Mouse (Mus musculus) hindbrain, embryonic 11.5 days (tissue): ENCODE measurements around the gene Slc12a8. TPM values are rescaled to one million over a fixed set of nuclear protein-coding genes. Genes with fewer than 3 reads are reported as not detected.

ENCODE experiments used
- ATAC-seq: fragments of 200-750 bp; cut with Nextera tagmentation; 2 replicates; pipeline ENCODE4 v1.8.0; 2017; ENCODE audit warnings: mild to moderate bottlenecking, moderate TSS enrichment, moderate library complexity; ENCODE audit not compliant: low FRiP score
- DNase-seq: peaks from one replicate; pipeline ENCODE4 v3.0.0-alpha.2; 2015; ENCODE audit warnings: low spot score
- H3K27ac ChIP-seq: fragments of 300-500 bp; sonication (generic); 2 replicates; pipeline ENCODE4 v1.5.1; 2014; ENCODE audit warnings: mild to moderate bottlenecking, low read depth, low read length
- H3K27me3 ChIP-seq: fragments of 300-500 bp; sonication (generic); 2 replicates; pipeline ENCODE4 v1.6.1; 2014; ENCODE audit warnings: mild to moderate bottlenecking, low read length, moderate library complexity, mixed read lengths; ENCODE audit not compliant: control insufficient read depth, insufficient read depth
- H3K36me3 ChIP-seq: fragments of 300-500 bp; sonication (generic); 2 replicates; pipeline ENCODE4 v1.6.1; 2014; ENCODE audit warnings: mild to moderate bottlenecking, low read length, moderate library complexity, mixed read lengths; ENCODE audit not compliant: control insufficient read depth, insufficient read depth
- H3K4me1 ChIP-seq: fragments of 300-500 bp; sonication (generic); replicated peaks from 2 replicates; pipeline ENCODE4 v1.6.1; 2014; ENCODE audit warnings: low read length, mixed read lengths; ENCODE audit not compliant: control insufficient read depth, insufficient read depth
- H3K4me2 ChIP-seq: fragments of 300-500 bp; sonication (generic); replicated peaks from 2 replicates; pipeline ENCODE4 v1.6.1; 2014; ENCODE audit warnings: mild to moderate bottlenecking, low read depth, low read length
- H3K4me3 ChIP-seq: fragments of 300-500 bp; sonication (generic); 2 replicates; pipeline ENCODE4 v1.5.1; 2014; ENCODE audit warnings: low read depth, low read length
- H3K9ac ChIP-seq: fragments of 300-500 bp; sonication (generic); 2 replicates; pipeline ENCODE4 v1.6.1; 2014; ENCODE audit warnings: low read depth, low read length
- H3K9me3 ChIP-seq: fragments of 300-500 bp; sonication (generic); 2 replicates; pipeline ENCODE4 v1.6.1; 2016; ENCODE audit warnings: low read length; ENCODE audit not compliant: control insufficient read depth
- WGBS: fragments of 180-500 bp; shearing (Covaris S2); extraction: QIAGEN DNeasy Blood & Tissue Kit; methylation state at CpG from one replicate; pipeline ENCODE4 v1.1.7; 2014; 5-methylcytosine and 5-hydroxymethylcytosine counted together
- polyA plus RNA-seq: library from polyadenylated mRNA; unstranded; fragments of >200 nt; fragmentation: Nextera tagmentation; extraction: Ambion mirVana; gene quantifications from 2 replicates; pipeline ENCODE4 v1.2.1, GENCODE M21; 2014

The Slc12a8 gene
- polyA plus RNA-seq, 1 experiment from 2014 or later = 1.2 TPM

DNA sequence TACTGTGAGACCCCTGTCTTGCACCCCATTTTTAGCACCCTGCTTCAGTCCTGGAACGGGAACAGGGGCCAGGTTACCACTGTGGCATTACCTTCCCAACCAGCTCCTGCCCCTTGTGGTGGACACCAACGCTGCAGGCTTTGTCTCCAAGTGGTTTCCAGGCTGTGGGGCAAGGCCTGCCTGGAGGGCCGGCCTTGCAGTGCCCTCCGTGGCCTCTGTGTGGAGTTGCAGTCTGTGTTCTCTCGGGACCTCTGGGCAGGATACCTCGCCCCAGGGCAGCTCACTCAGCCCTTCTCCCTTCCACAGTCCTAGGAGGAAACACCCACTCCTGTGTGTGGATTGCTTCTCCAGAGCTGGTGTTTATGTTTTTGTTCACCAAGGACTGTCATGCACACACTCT, 43.2 kb downstream of the Slc12a8 start:
- ATAC-seq (peak; percentile 94), DNase-seq (peak; percentile 89)
- 0% methylated on average over 6 of the region's 6 CpGs for WGBS
- peaks cover 2% of the 10 kb centered on the region; the same call in 1 of the 2 replicates for H3K4me1 ChIP-seq
- 0 out of 2 replicates have a peak overlapping the region, but pooled peaks have one; percentile 16 for H3K9ac ChIP-seq
- H3K4me2 ChIP-seq = no peak overlapping the region
- no peaks in the 10 kb centered on the region for H3K27me3 ChIP-seq
- H3K9me3 ChIP-seq = no peaks in the 10 kb centered on the region
- no peak overlapping the region for H3K4me3 ChIP-seq
- 0 out of 2 replicates have a peak overlapping the region, but pooled peaks have one; percentile 24 for H3K27ac ChIP-seq
- H3K36me3 ChIP-seq = no peaks in the 10 kb centered on the region

DNA sequence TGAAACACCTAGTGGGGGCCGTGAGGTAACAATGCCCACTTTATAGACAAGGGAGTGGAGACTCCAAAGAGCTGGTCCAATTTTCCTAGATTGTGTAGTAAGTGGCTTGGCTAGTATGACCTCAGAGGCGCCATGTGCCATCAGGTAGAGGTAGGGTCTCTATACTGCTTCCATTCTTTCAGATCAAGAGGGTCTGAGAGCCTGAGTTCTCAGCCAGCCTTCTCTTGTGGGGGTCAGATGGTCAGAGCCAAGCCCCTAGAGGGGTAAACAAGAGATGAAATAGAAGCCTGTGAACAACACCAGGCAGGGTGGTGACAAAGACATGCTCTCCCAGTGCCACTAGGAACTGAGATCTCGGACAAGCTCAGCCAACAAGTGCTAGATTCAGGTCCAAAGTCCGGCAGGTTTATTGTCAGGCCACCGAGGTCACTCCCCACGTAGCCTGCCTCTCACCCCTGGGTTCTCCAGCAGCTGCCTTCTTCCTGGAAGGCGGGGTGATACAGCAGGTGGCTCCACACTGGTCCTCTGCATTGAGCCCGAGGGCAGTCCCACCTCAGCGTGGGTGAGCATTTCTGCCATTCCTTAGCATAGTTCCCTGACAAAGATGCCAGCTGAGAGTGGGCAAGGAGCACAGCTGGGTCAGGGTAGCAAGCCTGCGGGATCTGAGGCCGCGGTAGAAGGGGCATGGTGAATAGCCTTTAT, 44.3 kb downstream of the Slc12a8 start:
- Histone ChIP-seq H3K4me3 (no peak overlapping the region), H3K4me1 (peaks cover 2% of the 10 kb centered on the region; the same call in 1 of the 2 replicates), H3K9me3 (no peaks in the 10 kb centered on the region), H3K27me3 (no peaks in the 10 kb centered on the region), H3K4me2 (no peak overlapping the region), H3K36me3 (no peaks in the 10 kb centered on the region), H3K27ac (no peak overlapping the region), H3K9ac (no peak overlapping the region)
- DNase-seq (no peak), ATAC-seq (no peak)
- WGBS = 82% methylated on average over 12 of the region's 12 CpGs

DNA sequence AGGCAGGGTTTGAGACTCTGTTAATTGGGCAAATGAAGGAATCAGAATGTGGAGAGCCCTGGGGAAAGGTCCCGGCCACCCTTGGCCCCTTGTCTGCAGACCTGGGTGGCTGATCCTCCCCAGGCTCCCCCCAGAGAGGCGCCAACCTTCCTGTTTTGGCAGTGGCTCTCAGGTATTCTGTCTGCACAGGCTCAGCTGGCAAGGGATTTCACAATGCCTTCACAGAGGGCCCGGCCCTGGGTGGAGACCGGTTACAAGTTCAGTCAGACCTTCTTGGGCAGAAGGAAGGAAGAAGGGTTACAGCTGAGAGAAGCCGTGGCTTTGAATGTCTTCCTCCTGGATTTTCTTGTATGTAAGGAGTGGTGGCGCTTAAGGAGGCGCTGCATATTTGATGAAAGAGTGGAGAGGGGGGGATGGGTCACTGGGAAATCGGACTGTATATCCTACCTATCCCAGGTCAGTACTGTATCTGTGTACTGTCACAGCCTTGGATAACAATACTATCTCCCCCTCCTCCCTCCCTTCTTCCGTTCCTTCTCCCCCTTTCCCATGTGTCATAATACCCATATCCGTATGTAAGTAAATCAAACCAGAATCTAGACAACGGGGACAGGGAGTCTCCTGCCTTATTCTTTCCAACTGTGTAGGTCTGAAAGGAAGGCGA, 45.9 kb downstream of the Slc12a8 start:
- Histone ChIP-seq H3K9me3 (no peaks in the 10 kb centered on the region), H3K9ac (no peak overlapping the region), H3K36me3 (no peaks in the 10 kb centered on the region), H3K4me1 (peaks cover 2% of the 10 kb centered on the region; the same call in 1 of the 2 replicates), H3K27ac (no peak overlapping the region), H3K4me3 (no peak overlapping the region), H3K27me3 (no peaks in the 10 kb centered on the region), H3K4me2 (no peak overlapping the region)
- ATAC-seq = no peak
- no peak for DNase-seq
- 81% methylated on average over 12 of the region's 12 CpGs for WGBS

DNA sequence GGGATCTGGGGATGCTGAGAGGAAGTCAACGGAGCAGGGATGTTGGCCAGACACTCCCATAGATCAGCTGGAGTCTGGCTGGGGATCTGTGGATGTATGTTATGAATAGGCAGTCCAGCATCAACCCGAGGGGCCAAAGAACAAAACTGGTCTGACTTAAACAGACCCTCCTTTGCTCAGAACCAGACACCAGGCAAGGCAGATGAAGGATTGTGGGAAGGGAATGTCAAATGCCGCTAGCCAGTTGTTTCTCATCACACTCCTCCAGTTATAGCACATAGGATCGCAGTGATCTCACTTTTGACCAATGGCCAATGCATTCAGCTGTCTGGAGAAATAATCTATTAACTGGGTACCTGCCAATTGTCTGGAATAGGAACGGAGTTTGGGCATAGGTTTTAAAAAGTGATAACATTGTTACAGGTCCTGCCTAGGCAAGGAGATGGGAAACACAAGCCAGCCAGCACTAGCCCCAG, 46.4 kb downstream of the Slc12a8 start:
- WGBS = 79% methylated on average over 5 of the region's 5 CpGs
- DNase-seq (no peak), ATAC-seq (no peak)
- H3K9ac ChIP-seq = no peak overlapping the region
- H3K4me3 ChIP-seq = no peak overlapping the region
- no peak overlapping the region for H3K27ac ChIP-seq
- H3K36me3 ChIP-seq = no peaks in the 10 kb centered on the region
- no peaks in the 10 kb centered on the region for H3K9me3 ChIP-seq
- no peaks in the 10 kb centered on the region for H3K27me3 ChIP-seq
- H3K4me2 ChIP-seq = no peak overlapping the region
- peaks cover 2% of the 10 kb centered on the region; the same call in 1 of the 2 replicates for H3K4me1 ChIP-seq

DNA sequence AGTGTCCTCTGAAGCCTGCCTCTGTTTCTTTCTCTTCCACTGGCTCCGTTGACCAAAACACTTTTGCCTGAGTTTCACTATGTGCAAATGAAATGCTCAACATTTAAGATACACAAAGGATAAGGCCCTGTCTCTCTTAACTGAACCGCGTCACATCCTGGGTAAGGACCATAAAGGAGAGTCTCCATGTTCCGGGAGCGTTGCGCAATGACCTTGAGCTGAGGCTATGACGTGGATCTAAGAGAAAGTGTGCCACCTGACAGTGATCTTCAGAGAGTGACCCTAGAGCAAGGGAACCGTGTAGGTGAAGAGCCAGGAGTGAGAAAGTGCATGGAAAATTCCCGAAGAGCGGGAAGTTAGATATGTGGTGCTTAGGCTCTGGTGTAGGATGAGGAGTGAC, 49.3 kb downstream of the Slc12a8 start:
- H3K4me1 ChIP-seq = no peaks in the 10 kb centered on the region
- ATAC-seq = no peak
- no peaks in the 10 kb centered on the region for H3K27me3 ChIP-seq
- H3K27ac ChIP-seq = no peak overlapping the region
- no peaks in the 10 kb centered on the region for H3K9me3 ChIP-seq
- no peak overlapping the region for H3K4me2 ChIP-seq
- no peaks in the 10 kb centered on the region for H3K36me3 ChIP-seq
- H3K4me3 ChIP-seq = no peak overlapping the region
- no peak overlapping the region for H3K9ac ChIP-seq
- 90% methylated on average over 10 of the region's 10 CpGs for WGBS
- DNase-seq = no peak

DNA sequence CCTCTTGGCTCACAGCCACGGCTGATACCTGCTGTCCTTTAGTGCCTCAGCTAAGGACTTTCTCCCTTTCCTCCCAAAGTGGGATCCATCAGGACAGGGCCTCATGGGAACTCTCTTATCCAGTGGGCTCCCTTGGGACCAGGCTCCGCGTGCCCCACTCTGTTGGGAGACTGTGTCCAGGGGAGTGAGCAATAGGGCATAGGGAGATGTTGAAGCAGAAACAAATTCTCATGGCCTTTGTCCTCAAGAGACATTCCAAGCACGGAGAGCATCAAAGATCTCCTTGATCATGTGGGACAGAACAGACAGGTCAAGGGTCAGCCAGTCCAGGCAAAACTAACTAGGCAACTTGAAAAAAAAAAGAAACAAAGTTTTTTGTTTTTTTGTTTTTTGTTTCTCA, 50.6 kb downstream of the Slc12a8 start:
- WGBS = 56% methylated on average over 4 of the region's 4 CpGs
- H3K4me2 ChIP-seq = no peak overlapping the region
- H3K4me1 ChIP-seq = no peaks in the 10 kb centered on the region
- no peak overlapping the region for H3K9ac ChIP-seq
- ATAC-seq = no peak
- no peak overlapping the region for H3K27ac ChIP-seq
- H3K4me3 ChIP-seq = no peak overlapping the region
- H3K9me3 ChIP-seq = no peaks in the 10 kb centered on the region
- no peaks in the 10 kb centered on the region for H3K36me3 ChIP-seq
- DNase-seq = no peak
- H3K27me3 ChIP-seq = no peaks in the 10 kb centered on the region

DNA sequence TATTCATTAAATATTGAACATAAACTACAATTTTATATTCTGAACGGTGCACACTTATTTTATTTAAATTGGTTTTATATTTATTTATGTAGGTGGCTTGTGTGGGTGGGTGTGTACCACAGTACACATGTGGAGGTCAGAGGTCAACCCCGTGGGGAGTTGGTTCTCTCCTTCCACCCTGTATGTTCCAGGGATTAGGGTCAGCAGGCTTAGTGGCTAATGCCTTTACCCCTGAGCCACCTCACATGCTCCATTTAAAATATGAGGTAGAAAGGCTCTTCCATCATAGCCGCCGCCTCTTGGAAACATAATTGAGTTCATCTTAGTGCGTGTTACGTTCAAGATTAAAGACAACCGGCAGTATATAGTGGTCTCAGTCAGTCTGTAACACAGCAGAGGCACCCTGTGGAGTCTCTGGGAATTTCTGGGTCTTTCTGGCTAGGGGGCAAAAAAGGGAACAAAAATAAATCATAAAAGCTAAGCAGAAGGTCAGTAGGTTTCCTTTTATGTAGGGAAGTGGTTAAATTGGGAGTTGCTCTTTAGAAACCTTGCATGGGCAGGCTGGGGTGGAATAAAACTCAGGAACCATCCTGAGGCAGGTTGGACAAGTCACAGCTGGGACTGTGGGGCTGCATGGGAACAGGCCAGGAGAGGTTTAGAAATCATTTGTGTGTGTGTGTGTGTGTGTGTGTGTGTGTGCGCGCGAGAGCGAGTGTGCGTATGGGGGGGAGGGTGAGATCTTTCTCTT, 51.3 kb downstream of the Slc12a8 start:
- no peaks in the 10 kb centered on the region for H3K27me3 ChIP-seq
- no peak overlapping the region for H3K27ac ChIP-seq
- no peak overlapping the region for H3K9ac ChIP-seq
- WGBS = 80% methylated on average over 12 of the region's 12 CpGs
- H3K36me3 ChIP-seq = no peaks in the 10 kb centered on the region
- no peaks in the 10 kb centered on the region for H3K4me1 ChIP-seq
- H3K4me3 ChIP-seq = no peak overlapping the region
- no peak overlapping the region for H3K4me2 ChIP-seq
- no peaks in the 10 kb centered on the region for H3K9me3 ChIP-seq
- no peak for ATAC-seq
- DNase-seq = no peak

DNA sequence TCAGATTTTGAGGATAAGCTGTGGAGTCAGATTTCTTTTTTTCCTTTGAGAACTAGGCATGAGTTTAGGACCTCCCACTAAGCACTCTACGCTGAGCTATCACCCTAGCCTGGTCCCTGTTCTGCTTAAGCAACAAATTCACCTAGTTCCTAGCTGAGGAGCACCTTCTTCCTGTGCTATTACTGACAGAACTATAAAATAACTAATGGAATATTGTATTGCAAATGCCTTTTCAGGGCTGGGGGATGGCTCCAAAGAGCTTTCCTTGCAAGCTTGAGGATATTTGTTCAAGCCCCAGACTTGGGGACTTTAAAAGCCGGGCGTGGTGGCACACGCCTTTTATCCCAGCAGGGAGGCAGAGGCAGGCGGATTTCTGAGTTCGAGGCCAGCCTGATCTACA, 55.5 kb downstream of the Slc12a8 start:
- WGBS = 78% methylated on average over 6 of the region's 6 CpGs
- DNase-seq (no peak), ATAC-seq (no peak)
- Histone ChIP-seq H3K27me3 (no peaks in the 10 kb centered on the region), H3K27ac (no peak overlapping the region), H3K4me2 (no peak overlapping the region), H3K9me3 (no peaks in the 10 kb centered on the region), H3K4me3 (no peak overlapping the region), H3K9ac (no peak overlapping the region), H3K4me1 (no peaks in the 10 kb centered on the region), H3K36me3 (no peaks in the 10 kb centered on the region)
